Mouse (Mus musculus) embryonic stem cell, embryonic (primary cell): ENCODE results near the gene Lrrc32.

ENCODE experiments used
- CTCF ChIA-PET, 4 experiments: fragments of 300-600 bp in 2 of 4; fragments of 350-600 bp in 2 of 4; sonication (Branson Sonifier 250); formaldehyde crosslinking; loops; one replicate each; lab custom pipeline; 2022; ENCODE audit warnings: inconsistent platforms in 2 of 4; lab: Charles Lee
- POLR2A ChIA-PET, 4 experiments: fragments of 300-600 bp in 2 of 4; fragments of 350-600 bp in 2 of 4; sonication (Branson Sonifier 250); formaldehyde crosslinking; loops; one replicate each; lab custom pipeline; 2022; ENCODE audit warnings: antibody characterized with exemption in 4 of 4, inconsistent platforms in 1 of 4; lab: Charles Lee

Gene Lrrc32

GRCm38 (mm10) chr7:98489131-98489530 is at the start of gene Lrrc32:
TSS of gene Lrrc32 (plus strand) at chr7:98489283.
- POLR2A ChIA-PET, result interaction anchor here in 1 of 4 experiments (0.9 to 1.2 kb wide), 2 partner anchors 10 to 168 kb away, joined by 3 read pairs; partner anchors contain the start of gene Emsy
- CTCF ChIA-PET, result interaction anchor here in 2 of 4 experiments (0.6 to 1.7 kb wide), 8 partner anchors 8 to 740 kb away, joined by 3 to 7 read pairs (median 4); no protein-coding TSS in a partner anchor

DNA sequence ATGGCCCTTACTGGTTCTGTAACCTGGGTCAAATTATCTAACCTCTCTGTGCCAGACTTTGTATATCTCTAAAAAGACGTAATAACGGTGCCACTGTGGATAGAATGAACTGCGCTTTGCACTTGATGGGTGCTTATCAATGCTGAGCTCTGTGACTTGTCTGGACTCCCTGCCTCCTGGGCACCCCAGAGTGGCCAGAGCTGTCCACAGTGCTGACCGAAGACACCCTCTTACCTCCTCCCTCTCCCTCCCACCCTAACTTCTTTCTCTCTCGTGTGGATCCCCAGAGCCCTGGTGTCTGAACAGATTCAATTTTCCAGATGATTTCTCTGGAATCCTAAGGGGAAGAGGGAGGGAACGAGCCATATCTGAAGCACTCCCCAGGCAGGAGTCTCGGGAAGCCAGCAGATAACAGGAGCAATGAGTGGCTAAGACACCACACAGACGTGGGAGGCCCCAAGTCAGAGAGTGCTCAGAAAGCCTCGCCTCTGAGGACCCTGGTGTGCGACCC is 49.1 kb upstream of the Lrrc32 start, which contains the start of gene Gucy2d:
Gene Gucy2d (plus strand): TSS at position 461 of the 511 bp plus-strand sequence.
- POLR2A ChIA-PET, result interaction anchor here in 1 of 4 experiments (1.8 to 1.9 kb wide), 2 partner anchors 17 to 63 kb away, joined by 5 to 7 read pairs; no protein-coding TSS in a partner anchor
- CTCF ChIA-PET, result interaction anchor here in 1 of 4 experiments (0.9 to 1.5 kb wide), 3 partner anchors 27 to 99 kb away, joined by 3 to 4 read pairs (median 3); no protein-coding TSS in a partner anchor

- POLR2A ChIA-PET, result interaction anchor here in 1 of 4 experiments (1.4 kb wide), 2 partner anchors 9 to 86 kb away, joined by 3 to 4 read pairs; partner anchors contain the start of gene Tsku
- CTCF ChIA-PET, result interaction anchor here in 2 of 4 experiments (1.2 to 1.9 kb wide), 4 partner anchors 9 to 99 kb away, joined by 4 to 14 read pairs (median 6); no protein-coding TSS in a partner anchor
These were observed 42.2 kb upstream of the Lrrc32 start for GRCm38 (mm10) chr7:98446873-98447272.

- ChIA-PET CTCF (interaction anchor here in 3 of 4 experiments (0.5 to 1.9 kb wide), 9 partner anchors 10 to 648 kb away, joined by 3 to 14 read pairs (median 4); no protein-coding TSS in a partner anchor), POLR2A (interaction anchor here in 1 of 4 experiments (1.0 to 1.4 kb wide), 3 partner anchors 10 to 106 kb away, joined by 3 to 4 read pairs (median 3); partner anchors contain the start of gene Tsku)
These were observed 41.3 kb upstream of the Lrrc32 start for GRCm38 (mm10) chr7:98447585-98448308.

DNA sequence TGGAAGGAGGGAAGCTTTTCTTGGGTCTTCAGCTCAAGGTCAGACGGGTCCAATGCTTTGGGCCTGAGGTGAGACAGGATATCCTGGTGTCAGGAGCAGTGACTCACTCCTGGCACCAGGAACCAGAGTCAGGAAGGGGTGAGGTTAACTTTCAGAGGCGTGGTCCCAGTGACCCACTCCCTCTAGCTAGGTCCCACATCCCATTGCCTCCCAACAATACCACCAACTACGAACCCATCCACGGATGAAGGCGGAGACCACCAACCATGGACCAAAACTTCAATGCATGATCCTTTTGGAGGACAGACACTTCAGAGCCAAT is 40.8 kb upstream of the Lrrc32 start:
- CTCF ChIA-PET, result interaction anchor here in 3 of 4 experiments (0.5 to 1.9 kb wide), 7 partner anchors 11 to 648 kb away, joined by 3 to 14 read pairs (median 4); no protein-coding TSS in a partner anchor
- POLR2A ChIA-PET, result interaction anchor here in 2 of 4 experiments (0.6 to 1.4 kb wide), 3 partner anchors 10 to 693 kb away, joined by 3 to 4 read pairs (median 3); no protein-coding TSS in a partner anchor

DNA sequence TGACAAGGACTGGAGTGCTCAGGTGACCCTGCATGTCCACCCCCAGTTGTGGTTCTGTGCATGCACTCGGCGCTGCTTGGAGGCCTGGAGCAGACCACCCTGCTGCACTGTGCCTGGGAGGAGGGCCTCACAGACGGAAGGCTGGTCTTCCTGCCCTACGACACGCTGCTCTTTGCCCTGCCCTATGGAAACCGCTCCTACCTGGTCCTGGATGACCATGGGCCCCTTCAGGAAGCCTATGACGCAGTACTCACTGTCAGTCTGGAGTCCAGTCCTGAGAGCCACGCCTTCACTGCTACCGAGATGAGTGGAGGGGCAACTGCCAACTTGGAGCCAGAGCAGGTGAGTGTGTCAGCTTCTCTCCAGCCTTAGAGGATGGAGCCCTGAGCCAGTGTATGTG is 39.4 kb upstream of the Lrrc32 start:
- POLR2A ChIA-PET, result no interaction called here
- CTCF ChIA-PET, result no interaction called here

DNA sequence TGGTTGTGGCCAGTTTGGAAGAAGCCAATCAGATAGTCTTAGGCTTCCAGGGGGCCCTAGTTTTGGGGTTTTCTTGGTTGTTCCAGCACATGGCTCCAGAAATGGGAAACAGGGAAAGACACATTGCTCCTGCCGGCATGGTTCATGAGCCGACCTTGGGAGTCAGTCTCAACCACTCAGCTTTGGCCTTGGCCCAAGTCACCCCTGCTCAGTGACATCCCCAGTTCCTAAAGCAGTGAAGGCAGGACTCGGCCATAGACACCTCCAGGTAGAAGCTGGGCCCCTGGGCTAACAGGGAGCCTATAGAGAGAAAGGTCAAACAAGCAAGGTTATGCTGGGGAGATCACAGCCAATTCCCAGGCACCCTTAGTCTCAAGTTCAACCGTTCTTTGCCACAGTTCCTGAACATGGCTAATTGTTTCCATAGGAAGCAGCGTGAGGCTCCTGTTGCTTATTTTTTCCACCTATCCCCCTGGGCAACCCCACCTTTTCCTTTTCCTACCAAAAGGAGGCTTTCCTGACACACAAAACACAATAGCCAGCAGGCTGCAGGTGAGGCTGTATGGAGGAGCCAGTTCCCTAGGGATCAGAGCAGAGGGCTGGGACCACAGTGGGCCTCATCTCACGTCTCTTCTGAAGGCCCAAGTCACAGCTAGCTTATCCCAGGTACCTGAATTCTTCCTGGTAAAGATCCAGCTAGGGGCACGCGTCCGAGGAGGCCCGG is 34.5 kb upstream of the Lrrc32 start:
- ChIA-PET POLR2A (no interaction called here), CTCF (interaction anchor here in 1 of 4 experiments (1.2 kb wide), 1 partner anchor 17 kb away, joined by 3 read pairs; no protein-coding TSS in a partner anchor)

- CTCF ChIA-PET, result interaction anchor here in 1 of 4 experiments (1.4 kb wide), 1 partner anchor 22 kb away, joined by 3 read pairs; no protein-coding TSS in a partner anchor
- POLR2A ChIA-PET, result no interaction called here
These were observed 28.8 kb upstream of the Lrrc32 start for GRCm38 (mm10) chr7:98460319-98460718.

- CTCF ChIA-PET, result no interaction called here
- POLR2A ChIA-PET, result no interaction called here
These were observed 20.0 kb upstream of the Lrrc32 start for GRCm38 (mm10) chr7:98469089-98469488.

- POLR2A ChIA-PET, result no interaction called here
These were observed 16.6 kb upstream of the Lrrc32 start for GRCm38 (mm10) chr7:98472529-98472928.

GRCm38 (mm10) chr7:98474558-98474957 is 14.5 kb upstream of the Lrrc32 start:
- ChIA-PET CTCF (no interaction called here), POLR2A (no interaction called here)

More at GRCm38 (mm10) chr7:98472529-98472928, 16.6 kb upstream of the Lrrc32 start:
- CTCF ChIA-PET, result interaction anchor here in 2 of 4 experiments (0.8 to 1.0 kb wide), 2 partner anchors 9 to 305 kb away, joined by 3 read pairs; no protein-coding TSS in a partner anchor

DNA sequence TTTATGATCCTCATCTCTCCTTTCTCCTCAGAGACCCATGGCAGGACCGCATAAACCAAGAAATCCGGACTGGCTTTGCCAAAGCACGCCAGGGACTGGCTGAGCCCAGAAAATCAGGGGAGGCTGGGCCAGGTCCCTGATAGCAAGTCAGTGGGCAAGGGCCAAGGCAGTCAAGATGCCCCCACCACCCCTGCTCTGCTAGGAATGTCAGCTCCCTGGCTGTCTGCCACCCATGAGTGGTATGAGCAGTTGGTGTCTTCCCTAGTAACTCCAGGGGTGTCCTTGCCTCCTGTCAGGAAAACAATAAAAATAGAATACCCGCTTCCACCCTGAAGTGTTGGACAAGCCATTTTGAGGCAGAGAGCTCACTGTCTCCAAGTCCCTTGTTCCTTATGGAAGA is 11.9 kb upstream of the Lrrc32 start:
- ChIA-PET POLR2A (interaction anchor here in 2 of 4 experiments (0.6 to 0.7 kb wide), 2 partner anchors 392 to 418 kb away, joined by 3 to 5 read pairs; no protein-coding TSS in a partner anchor), CTCF (interaction anchor here in 2 of 4 experiments (0.7 to 1.0 kb wide), 2 partner anchors 284 to 638 kb away, joined by 4 read pairs; no protein-coding TSS in a partner anchor)

GRCm38 (mm10) chr7:98480481-98480880 is 8.6 kb upstream of the Lrrc32 start:
- POLR2A ChIA-PET, result no interaction called here
- CTCF ChIA-PET, result interaction anchor here in 3 of 4 experiments (0.6 to 2.1 kb wide), 7 partner anchors 20 to 671 kb away, joined by 3 to 6 read pairs (median 4); no protein-coding TSS in a partner anchor

- ChIA-PET POLR2A (interaction anchor here in 1 of 4 experiments (0.6 kb wide), 1 partner anchor 15 kb away, joined by 3 read pairs; no protein-coding TSS in a partner anchor), CTCF (interaction anchor here (0.5 to 2.1 kb wide), 11 partner anchors 8 to 671 kb away, joined by 3 to 8 read pairs (median 4); no protein-coding TSS in a partner anchor)
These were observed 7.9 kb upstream of the Lrrc32 start for GRCm38 (mm10) chr7:98481066-98481734.

- ChIA-PET CTCF (interaction anchor here in 3 of 4 experiments (0.6 to 2.1 kb wide), 9 partner anchors 9 to 874 kb away, joined by 3 to 8 read pairs (median 4); no protein-coding TSS in a partner anchor), POLR2A (no interaction called here)
These were observed 7.2 kb upstream of the Lrrc32 start for GRCm38 (mm10) chr7:98481861-98482260.

DNA sequence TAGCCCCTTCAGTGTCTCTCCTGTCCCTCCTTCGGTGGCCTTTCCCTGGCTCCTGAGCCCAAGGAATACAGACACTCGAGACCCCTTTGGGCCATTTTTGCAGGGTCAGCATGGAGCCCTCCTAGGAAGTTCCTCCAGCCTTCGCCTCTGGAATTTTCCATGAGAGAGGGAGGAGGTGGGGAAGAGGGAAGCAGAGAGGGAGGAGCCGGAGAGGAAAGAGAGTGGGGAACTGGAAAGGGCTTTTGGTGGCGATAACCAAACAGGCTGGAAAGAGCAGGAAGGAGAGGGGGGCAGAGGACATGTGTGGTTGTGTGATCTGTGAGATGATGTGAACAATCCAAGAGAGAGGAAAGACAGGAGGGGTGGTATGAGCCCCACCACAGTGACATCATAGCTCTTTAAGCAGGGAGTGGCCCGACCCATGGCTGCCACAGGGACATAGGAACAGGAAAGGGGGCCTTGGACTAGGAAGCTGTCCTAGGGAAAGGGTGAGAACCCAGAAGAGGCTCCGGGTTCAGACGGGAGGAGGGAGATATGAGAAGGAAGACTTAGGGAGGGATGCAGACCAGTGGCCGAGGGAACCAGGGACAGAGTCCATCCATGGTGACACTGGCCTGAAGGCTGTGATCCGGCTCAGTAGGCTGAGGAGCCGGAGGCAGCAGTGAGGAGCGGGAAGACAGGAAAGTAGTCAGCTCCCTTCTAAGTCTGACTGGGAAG is 6.4 kb upstream of the Lrrc32 start:
- CTCF ChIA-PET, result interaction anchor here in 1 of 4 experiments (0.6 kb wide), 1 partner anchor 268 kb away, joined by 4 read pairs; no protein-coding TSS in a partner anchor

GRCm38 (mm10) chr7:98483268-98483607 is 5.8 kb upstream of the Lrrc32 start:
- CTCF ChIA-PET, result no interaction called here

More for the DNA sequence above, 6.4 kb upstream of the Lrrc32 start:
- POLR2A ChIA-PET, result no interaction called here

More at GRCm38 (mm10) chr7:98483268-98483607, 5.8 kb upstream of the Lrrc32 start:
- POLR2A ChIA-PET, result no interaction called here
